Mouse (Mus musculus) MN1 (cell line): ENCODE measurements around the gene Aoc2.
"Not testable (repeated sequence)": the region's sequence is repeated elsewhere in the genome, so short reads cannot be mapped to it uniquely, and the experiment has no call there.

Experiments
- DNase-seq: peaks from one replicate; pipeline ENCODE4 v3.0.0-alpha.2; 2016; ENCODE audit warnings: low spot score

The Aoc2 gene

GRCm38 (mm10) chr11:101355916-101356315 lies 31.1 kb downstream of the Aoc2 start:
- DNase-seq, result no peak

GRCm38 (mm10) chr11:101357505-101358182 lies 32.8 kb downstream of the Aoc2 start:
- DNase-seq, result no peak

DNA sequence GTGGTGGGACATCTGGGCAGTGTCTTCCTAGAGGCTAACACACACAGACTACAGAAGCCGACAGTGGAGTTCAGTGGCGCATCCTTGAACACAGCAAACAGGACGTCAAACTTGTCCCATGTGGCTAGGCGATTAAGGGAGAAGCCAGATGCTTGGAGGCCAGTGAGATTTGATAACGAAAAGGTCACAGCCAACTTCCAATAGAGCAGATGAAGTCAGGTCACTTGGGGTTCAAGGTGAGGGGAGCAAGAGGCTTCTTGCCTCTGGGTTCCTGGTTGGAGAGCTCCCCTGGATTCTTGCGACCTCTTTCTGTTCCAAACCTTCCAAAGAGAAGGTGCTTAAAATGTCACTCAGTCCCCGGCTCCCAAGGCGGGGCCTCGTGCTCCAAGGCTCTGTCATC lies 34.9 kb downstream of the Aoc2 start:
- DNase-seq, result no peak

DNA sequence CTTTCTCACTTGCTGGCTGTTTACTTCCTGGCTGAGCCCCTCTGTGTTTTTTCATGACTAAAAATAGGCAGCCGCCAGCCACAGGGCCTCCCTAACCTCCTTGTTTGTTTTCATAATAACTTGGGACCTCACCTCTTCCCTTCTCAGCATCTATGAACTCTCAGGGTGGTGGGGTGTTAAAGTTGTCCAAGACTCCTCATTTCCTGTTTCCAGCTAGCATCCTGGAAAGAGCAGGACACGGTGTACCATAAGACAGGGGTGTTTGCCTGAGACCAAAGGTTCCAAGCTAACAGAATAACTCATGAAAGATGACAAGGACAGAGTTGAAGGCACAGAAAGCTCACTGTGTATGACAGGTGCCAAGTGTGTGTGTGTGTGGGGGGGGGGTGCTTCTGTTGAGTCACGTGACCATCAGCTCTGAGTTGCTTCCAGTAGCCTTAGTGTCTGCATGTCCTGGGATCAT lies 35.8 kb downstream of the Aoc2 start:
- no peak for DNase-seq

GRCm38 (mm10) chr11:101364531-101364931 lies 39.7 kb downstream of the Aoc2 start:
- no peak for DNase-seq

DNA sequence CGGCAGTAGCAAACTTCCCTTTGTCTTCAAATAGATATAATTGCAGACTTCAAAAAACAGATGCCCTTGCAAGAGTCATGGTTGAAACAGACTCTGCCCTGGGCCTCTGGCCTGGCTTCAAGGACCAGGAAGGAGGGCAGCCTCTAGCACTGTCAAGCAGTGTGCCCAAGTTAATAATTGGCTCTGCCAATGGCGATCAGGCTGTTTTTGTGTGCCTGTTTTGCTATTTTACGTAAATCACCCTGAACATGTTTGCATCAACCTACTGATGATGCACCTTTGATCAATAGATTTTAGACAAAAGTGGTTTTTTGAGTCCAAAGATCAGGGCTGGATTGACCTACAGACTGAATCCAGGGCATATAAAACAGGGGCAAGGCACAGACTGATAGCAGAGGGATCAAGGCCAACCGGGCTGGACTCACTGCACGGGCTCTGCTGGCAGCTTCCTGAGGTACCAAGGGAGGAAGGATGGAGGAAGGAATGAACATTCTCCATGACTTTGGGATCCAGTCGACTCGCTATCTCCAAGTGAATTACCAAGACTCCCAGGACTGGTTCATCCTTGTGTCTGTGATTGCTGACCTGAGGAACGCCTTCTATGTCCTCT lies 42.6 kb downstream of the Aoc2 start, which contains the start of gene G6pc:
TSS of gene G6pc (plus strand) at position 236 of the 610 bp plus-strand sequence.
- DNase-seq, result no peak

GRCm38 (mm10) chr11:101370141-101370540 lies 45.3 kb downstream of the Aoc2 start:
- DNase-seq, result no peak

DNA sequence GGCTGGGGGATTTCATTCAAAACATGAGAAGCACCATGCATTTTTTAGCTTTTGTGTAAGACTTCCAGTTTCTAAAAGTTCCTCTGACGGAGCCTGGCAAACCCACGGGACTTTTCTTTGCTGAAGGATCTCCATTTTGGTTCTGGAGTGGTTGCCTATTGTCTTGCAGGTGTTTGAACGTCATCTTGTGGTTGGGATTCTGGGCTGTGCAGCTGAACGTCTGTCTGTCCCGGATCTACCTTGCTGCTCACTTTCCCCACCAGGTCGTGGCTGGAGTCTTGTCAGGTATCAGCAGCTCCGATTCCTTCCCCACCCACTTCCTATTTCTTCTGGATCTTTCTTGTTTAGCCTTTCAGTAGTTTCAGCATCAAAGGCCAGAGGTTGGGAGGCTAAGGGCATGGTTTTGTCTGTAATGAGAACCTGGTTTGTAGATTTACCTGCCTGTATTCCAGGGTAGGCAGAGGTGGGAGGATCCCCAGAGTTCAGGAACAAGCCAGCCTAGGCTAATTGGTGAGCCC lies 49.6 kb downstream of the Aoc2 start:
- DNase-seq, result no peak

- not testable (repeated sequence) for DNase-seq
Observed at GRCm38 (mm10) chr11:101378196-101378595, 53.3 kb downstream of the Aoc2 start.

GRCm38 (mm10) chr11:101378926-101379325 lies 54.1 kb downstream of the Aoc2 start:
- peak; percentile 22 for DNase-seq
